Mouse (Mus musculus) midbrain, embryonic 13.5 days (tissue): ENCODE data around the gene Psmc3. TPM values are rescaled to one million over a fixed set of nuclear protein-coding genes. Genes with fewer than 3 reads are reported as not detected.
"Not testable (repeated sequence)": the region's sequence is repeated elsewhere in the genome, so short reads cannot be mapped to it uniquely, and the experiment has no call there.

ENCODE experiments used
- ATAC-seq: fragments of 200-750 bp; cut with Nextera tagmentation; 2 replicates; pipeline ENCODE4 v1.8.0; 2017; ENCODE audit warnings: mild to moderate bottlenecking, moderate TSS enrichment, moderate library complexity
- H3K27ac ChIP-seq: fragments of 300-500 bp; sonication (generic); 2 replicates; pipeline ENCODE4 v1.5.1; 2015; ENCODE audit warnings: inconsistent platforms, mild to moderate bottlenecking, moderate library complexity
- H3K27me3 ChIP-seq: fragments of 300-500 bp; sonication (generic); 2 replicates; pipeline ENCODE4 v1.6.1; 2015; ENCODE audit warnings: mild to moderate bottlenecking, inconsistent platforms
- H3K36me3 ChIP-seq: fragments of 300-500 bp; sonication (generic); 2 replicates; pipeline ENCODE4 v1.6.1; 2015; ENCODE audit warnings: mild to moderate bottlenecking, inconsistent platforms
- H3K4me1 ChIP-seq: fragments of 300-500 bp; sonication (generic); replicated peaks from 2 replicates; pipeline ENCODE4 v1.6.1; 2015; ENCODE audit warnings: inconsistent platforms
- H3K4me2 ChIP-seq: fragments of 300-500 bp; sonication (generic); replicated peaks from 2 replicates; pipeline ENCODE4 v1.6.1; 2015; ENCODE audit warnings: moderate library complexity, mild to moderate bottlenecking, inconsistent platforms
- H3K4me3 ChIP-seq: fragments of 300-500 bp; sonication (generic); replicated peaks from 2 replicates; pipeline ENCODE4 v1.5.1; 2015; ENCODE audit warnings: mild to moderate bottlenecking, inconsistent platforms
- H3K9ac ChIP-seq: fragments of 300-500 bp; sonication (generic); replicated peaks from 2 replicates; pipeline ENCODE4 v1.6.1; 2015; ENCODE audit warnings: mild to moderate bottlenecking, inconsistent platforms
- H3K9me3 ChIP-seq: fragments of 300-500 bp; sonication (generic); 2 replicates; pipeline ENCODE4 v1.6.1; 2016; ENCODE audit warnings: mild to moderate bottlenecking, inconsistent platforms
- WGBS: fragments of 180-500 bp; shearing (Covaris S2); methylation state at CpG from one replicate; pipeline ENCODE4 v1.1.7; 2015; 5-methylcytosine and 5-hydroxymethylcytosine counted together
- polyA plus RNA-seq: library from polyadenylated mRNA; unstranded; fragments of >200 nt; fragmentation: Nextera tagmentation; extraction: Ambion mirVana; gene quantifications from 2 replicates; pipeline ENCODE4 v1.2.1, GENCODE M21; 2015

The Psmc3 gene
- polyA plus RNA-seq, 1 experiment from 2014 or later = 254 TPM

- Histone ChIP-seq H3K4me1 (no peaks in the 10 kb centered on the region), H3K36me3 (no peaks in the 10 kb centered on the region), H3K27me3 (no peaks in the 10 kb centered on the region), H3K9ac (no peak overlapping the region), H3K4me3 (no peak overlapping the region), H3K9me3 (no peaks in the 10 kb centered on the region), H3K4me2 (no peak overlapping the region), H3K27ac (no peak overlapping the region)
- ATAC-seq = no peak
- 88% methylated on average over 3 of the region's 3 CpGs for WGBS
Measured at GRCm38 (mm10) chr2:91108156-91108555, 54.3 kb downstream of the Psmc3 start.

- ATAC-seq = no peak
- Histone ChIP-seq H3K4me3 (no peak overlapping the region), H3K4me1 (no peaks in the 10 kb centered on the region), H3K36me3 (no peaks in the 10 kb centered on the region), H3K27me3 (no peaks in the 10 kb centered on the region), H3K9me3 (no peaks in the 10 kb centered on the region), H3K27ac (no peak overlapping the region), H3K4me2 (no peak overlapping the region), H3K9ac (no peak overlapping the region)
- 82% methylated on average over 5 of the region's 5 CpGs for WGBS
Measured at GRCm38 (mm10) chr2:91109241-91109640, 55.4 kb downstream of the Psmc3 start.

GRCm38 (mm10) chr2:91109807-91110385 is 56.1 kb downstream of the Psmc3 start:
- H3K9ac ChIP-seq = no peak overlapping the region
- H3K27ac ChIP-seq = no peak overlapping the region
- no peak for ATAC-seq
- no peaks in the 10 kb centered on the region for H3K36me3 ChIP-seq
- peaks cover 3% of the 10 kb centered on the region; the same call in 1 of the 2 replicates for H3K4me1 ChIP-seq
- H3K9me3 ChIP-seq = no peaks in the 10 kb centered on the region
- H3K4me2 ChIP-seq = no peak overlapping the region
- 95% methylated on average over 5 of the region's 5 CpGs for WGBS
- H3K4me3 ChIP-seq = no peak overlapping the region
- no peaks in the 10 kb centered on the region for H3K27me3 ChIP-seq

GRCm38 (mm10) chr2:91110429-91110828 is 56.6 kb downstream of the Psmc3 start:
- Histone ChIP-seq H3K27me3 (0 out of 2 replicates have a peak, but pooled peaks cover 3% of the 10 kb centered on the region), H3K4me3 (no peak overlapping the region), H3K9me3 (no peaks in the 10 kb centered on the region), H3K9ac (no peak overlapping the region), H3K4me2 (no peak overlapping the region), H3K36me3 (no peaks in the 10 kb centered on the region), H3K4me1 (peaks cover 8% of the 10 kb centered on the region), H3K27ac (no peak overlapping the region)
- WGBS = 73% methylated on average over 6 of the region's 6 CpGs
- no peak for ATAC-seq

GRCm38 (mm10) chr2:91111832-91112231 is 58.0 kb downstream of the Psmc3 start:
- H3K27me3 ChIP-seq, H3K9me3 ChIP-seq, H3K4me2 ChIP-seq, H3K9ac ChIP-seq, H3K27ac ChIP-seq, H3K4me3 ChIP-seq, H3K36me3 ChIP-seq, ATAC-seq: not testable (repeated sequence)
- WGBS = 92% methylated on average over 3 of the region's 3 CpGs
- H3K4me1 ChIP-seq = peaks cover 10% of the 10 kb centered on the region

GRCm38 (mm10) chr2:91112491-91112890 is 58.7 kb downstream of the Psmc3 start:
- Histone ChIP-seq H3K9me3 (no peaks in the 10 kb centered on the region), H3K27me3 (0 out of 2 replicates have a peak, but pooled peaks cover 5% of the 10 kb centered on the region), H3K36me3 (no peaks in the 10 kb centered on the region), H3K4me3 (no peak overlapping the region), H3K27ac (no peak overlapping the region), H3K4me1 (peaks cover 10% of the 10 kb centered on the region), H3K9ac (no peak overlapping the region), H3K4me2 (no peak overlapping the region)
- 67% methylated on average over 4 of the region's 4 CpGs for WGBS
- no peak for ATAC-seq

GRCm38 (mm10) chr2:91113334-91113733 is 59.5 kb downstream of the Psmc3 start:
- no peak for ATAC-seq
- H3K4me1 ChIP-seq = peaks cover 10% of the 10 kb centered on the region
- no peak overlapping the region for H3K27ac ChIP-seq
- H3K9ac ChIP-seq = no peak overlapping the region; the same call in 1 of the 2 replicates
- H3K4me3 ChIP-seq = no peak overlapping the region
- H3K27me3 ChIP-seq = 0 out of 2 replicates have a peak, but pooled peaks cover 5% of the 10 kb centered on the region
- 84% methylated on average over 10 of the region's 10 CpGs for whole genome bisulfite sequencing
- H3K36me3 ChIP-seq = no peaks in the 10 kb centered on the region
- H3K9me3 ChIP-seq = no peaks in the 10 kb centered on the region
- H3K4me2 ChIP-seq = no peak overlapping the region

GRCm38 (mm10) chr2:91113852-91114251 is 60.0 kb downstream of the Psmc3 start:
- no peak overlapping the region for H3K9ac ChIP-seq
- WGBS = 78% methylated on average over 6 of the region's 6 CpGs

GRCm38 (mm10) chr2:91114781-91115577 is 61.2 kb downstream of the Psmc3 start:
- Histone ChIP-seq H3K36me3 (no peaks in the 10 kb centered on the region), H3K4me2 (peak overlapping the region; percentile 67), H3K27me3 (0 out of 2 replicates have a peak, but pooled peaks cover 5% of the 10 kb centered on the region), H3K4me1 (peaks cover 10% of the 10 kb centered on the region), H3K27ac (no peak overlapping the region), H3K9me3 (no peaks in the 10 kb centered on the region), H3K4me3 (peak overlapping the region; percentile 37), H3K9ac (peak overlapping the region; percentile 61)
- WGBS = 7% methylated on average over 42 of the region's 42 CpGs
- peak; percentile 75 for ATAC-seq

More at GRCm38 (mm10) chr2:91113852-91114251, 60.0 kb downstream of the Psmc3 start:
- Histone ChIP-seq H3K36me3 (no peaks in the 10 kb centered on the region), H3K4me3 (no peak overlapping the region), H3K27me3 (0 out of 2 replicates have a peak, but pooled peaks cover 5% of the 10 kb centered on the region), H3K4me1 (peaks cover 10% of the 10 kb centered on the region), H3K27ac (no peak overlapping the region), H3K4me2 (no peak overlapping the region), H3K9me3 (no peaks in the 10 kb centered on the region)
- no peak for ATAC-seq

GRCm38 (mm10) chr2:91115578-91115970 is 61.8 kb downstream of the Psmc3 start:
- Histone ChIP-seq H3K9me3 (no peaks in the 10 kb centered on the region), H3K4me2 (peak overlapping the region; percentile 67), H3K27ac (no peak overlapping the region), H3K4me3 (peak overlapping the region; percentile 37), H3K27me3 (0 out of 2 replicates have a peak, but pooled peaks cover 5% of the 10 kb centered on the region), H3K4me1 (peaks cover 10% of the 10 kb centered on the region), H3K9ac (peak overlapping the region; percentile 61), H3K36me3 (no peaks in the 10 kb centered on the region)
- 40% methylated on average over 12 of the region's 12 CpGs for WGBS
- ATAC-seq = no peak
